Mouse (Mus musculus) spleen, postnatal 10 days (tissue): ENCODE results near the gene Urm1.

Source experiments
- DNase-seq, 2 experiments: peaks; one replicate each; pipeline ENCODE4 v3.0.0; 2021 to 2022; ENCODE audit warnings: low spot score in 2 of 2

Gene Urm1

DNA sequence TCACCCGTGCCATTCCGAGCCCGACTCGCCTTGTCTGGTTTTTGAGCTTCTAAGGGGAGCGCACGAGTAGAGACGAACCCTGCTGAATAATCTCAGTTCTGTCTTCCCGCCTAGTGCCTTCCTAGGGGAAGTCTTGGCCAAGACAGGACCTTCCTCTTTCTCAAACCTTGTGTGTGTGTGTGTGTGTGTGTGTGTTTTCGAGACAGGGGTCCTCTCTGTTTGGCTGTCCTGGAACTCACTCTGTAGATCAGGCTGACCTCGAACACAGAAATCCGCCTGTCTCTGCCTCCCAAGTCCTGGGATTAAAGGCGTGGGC lies 7.8 kb downstream of the Urm1 start:
- DNase-seq = no peak

GRCm38 (mm10) chr2:29831106-29831505 lies 11.2 kb downstream of the Urm1 start:
- DNase-seq = no peak

GRCm38 (mm10) chr2:29833796-29834195 lies 13.9 kb downstream of the Urm1 start:
- DNase-seq = no peak

DNA sequence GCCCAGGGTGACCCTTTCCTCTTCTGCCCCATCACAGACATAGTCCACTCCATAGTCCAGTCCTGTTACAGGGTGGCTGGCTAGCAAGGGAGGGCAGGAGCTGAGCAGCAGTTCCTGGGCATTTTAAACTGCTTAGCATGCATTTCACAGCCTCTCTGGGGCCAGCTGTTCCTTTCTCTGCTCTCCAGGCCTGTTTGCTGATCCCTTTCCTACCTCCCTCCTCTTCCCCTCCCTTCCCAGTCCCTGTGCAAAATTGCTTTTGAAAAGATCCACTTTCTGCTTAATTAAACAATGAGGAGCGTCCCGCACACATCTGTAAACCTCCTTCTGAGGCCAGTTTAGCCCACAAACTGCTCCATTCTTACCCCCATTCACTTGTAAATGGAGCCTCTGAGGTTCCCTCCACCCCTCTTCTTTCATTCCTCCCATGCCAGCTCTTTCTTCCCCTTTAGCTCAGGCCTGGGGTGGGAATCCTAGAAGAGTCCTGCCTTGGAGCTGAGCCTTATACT lies 15.6 kb downstream of the Urm1 start:
- DNase-seq = no peak

DNA sequence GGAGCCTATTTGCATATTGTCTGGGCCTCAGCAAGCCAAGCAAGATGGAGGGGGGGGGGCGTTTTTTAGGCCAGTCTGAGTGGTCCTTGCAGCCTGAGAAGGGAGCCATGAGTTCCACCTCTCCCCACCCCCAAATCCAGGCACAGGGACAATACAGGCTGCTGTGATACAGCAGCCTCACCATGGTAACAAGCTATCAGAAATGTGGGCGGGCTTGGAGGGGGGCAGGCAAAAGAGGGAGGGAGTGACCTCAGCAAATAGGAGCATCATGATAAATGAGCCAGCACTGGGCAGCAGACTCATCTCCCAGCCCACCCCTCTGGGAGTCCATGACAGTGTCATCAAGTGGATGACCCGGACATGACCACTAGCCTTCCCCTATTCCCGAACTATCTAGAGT lies 19.6 kb downstream of the Urm1 start:
- DNase-seq = no peak

DNA sequence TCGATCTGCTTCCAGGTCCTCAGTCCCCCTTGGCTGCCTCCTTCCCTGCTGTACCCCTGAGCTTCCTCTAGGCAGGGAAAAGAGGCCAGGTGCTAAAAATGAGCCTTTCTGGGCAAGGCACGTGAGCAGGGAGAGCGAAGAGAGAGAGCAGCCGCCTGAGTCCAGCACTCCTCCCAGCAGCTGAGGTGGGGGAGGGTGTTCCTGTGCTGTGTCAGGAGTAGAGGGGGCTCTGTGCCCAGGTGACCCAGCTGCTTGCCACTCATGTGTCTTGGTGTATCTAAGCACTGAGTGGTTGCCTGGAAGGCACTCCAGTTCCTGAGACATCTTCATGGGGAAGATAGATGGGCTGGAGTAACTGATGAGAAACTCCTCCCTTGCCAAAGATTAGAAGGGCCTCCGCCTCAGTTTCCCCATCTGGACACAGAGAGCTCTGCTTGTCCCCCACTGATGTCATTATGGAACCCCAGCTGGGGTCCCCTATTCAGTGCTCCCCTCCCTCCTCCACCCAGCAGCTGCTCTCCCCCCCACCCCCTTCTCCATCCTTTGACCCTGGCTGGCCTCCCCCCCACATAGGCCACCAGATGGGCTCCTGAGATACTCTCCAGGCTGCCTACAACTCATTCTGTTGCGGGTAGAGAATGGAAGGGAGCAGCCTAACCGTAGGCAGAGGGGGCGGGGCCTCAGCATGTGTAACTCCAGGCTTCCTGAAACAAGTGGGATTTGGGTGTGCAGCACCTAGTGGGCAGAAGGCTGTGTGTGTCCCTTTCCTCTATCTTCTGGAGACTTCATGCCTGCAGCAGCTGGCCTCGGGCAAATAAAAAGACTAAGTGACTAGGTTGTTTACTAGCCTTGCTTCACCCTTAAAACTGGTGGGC lies 23.6 kb downstream of the Urm1 start:
- no peak for DNase-seq

DNA sequence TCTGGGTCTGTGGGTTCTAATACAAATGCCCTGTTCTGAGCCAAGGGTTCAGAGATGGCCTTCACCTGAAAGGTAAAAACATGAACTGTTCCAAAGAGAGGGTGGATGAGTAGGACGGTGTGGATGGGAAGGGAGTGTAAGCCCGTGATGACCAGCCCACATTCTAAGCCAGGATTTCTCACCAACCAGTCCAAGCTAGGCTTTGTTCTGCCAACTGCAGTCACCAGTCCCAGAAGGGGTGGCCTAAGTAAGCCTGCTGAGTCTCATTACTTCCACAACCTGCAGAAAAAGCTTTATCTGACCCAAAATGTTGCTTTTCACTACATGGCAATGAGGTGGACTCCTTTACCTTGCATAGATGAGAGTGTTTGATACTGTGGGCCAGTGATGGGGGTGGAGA lies 24.2 kb downstream of the Urm1 start:
- DNase-seq = no peak

GRCm38 (mm10) chr2:29844661-29845060 lies 24.8 kb downstream of the Urm1 start:
- DNase-seq = no peak

- no peak for DNase-seq
Observed at GRCm38 (mm10) chr2:29845636-29846035, 25.8 kb downstream of the Urm1 start.

- no peak for DNase-seq
Observed at GRCm38 (mm10) chr2:29846061-29846853, 26.4 kb downstream of the Urm1 start.

- DNase-seq = no peak
Observed at GRCm38 (mm10) chr2:29846911-29847310, 27.0 kb downstream of the Urm1 start.

DNA sequence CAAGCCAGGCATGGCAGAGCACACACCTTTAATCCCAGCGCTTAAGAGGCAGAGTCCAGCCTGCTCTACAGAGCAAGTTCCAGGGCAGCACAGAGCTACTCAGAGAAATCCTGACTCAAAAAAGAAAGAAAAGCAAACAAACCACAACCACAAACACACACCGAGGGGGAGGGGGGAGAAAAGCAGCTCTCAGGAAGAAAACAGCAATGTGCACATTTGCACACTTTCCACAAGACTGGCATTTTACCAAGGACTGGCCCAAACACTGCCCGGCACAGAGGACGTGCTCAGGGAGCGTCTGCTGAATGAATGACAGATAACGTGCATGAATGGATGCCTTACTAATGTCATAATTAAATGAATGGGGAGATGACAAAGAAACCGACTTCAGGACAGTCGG lies 29.2 kb downstream of the Urm1 start:
- no peak for DNase-seq

- no peak for DNase-seq
Observed at GRCm38 (mm10) chr2:29849841-29850480, 30.1 kb downstream of the Urm1 start.

DNA sequence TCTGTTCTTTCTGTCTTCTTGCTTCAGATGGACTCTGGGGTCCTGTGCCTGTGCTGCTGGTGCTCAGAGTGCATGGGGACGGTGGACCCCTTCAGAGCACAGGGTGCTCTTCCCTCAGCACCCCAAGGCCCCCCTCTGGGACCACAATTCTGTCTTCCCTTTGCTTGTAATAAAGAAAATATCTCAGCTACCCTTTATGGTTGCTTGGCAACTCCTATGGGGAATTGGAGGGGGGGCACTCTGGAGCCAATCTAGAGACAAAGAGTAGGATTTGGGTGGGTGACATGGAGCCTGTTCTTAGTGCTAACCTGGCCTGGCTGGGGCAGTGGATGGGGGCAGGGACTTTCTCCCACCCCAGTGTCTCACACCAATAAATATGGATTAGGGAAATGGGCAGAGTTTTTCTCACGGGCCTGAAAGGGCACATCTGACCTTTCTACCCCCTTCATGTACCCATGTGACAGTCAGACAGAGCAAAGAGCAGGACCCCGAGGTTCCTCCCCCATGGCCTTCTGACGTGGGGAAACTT lies 33.1 kb downstream of the Urm1 start:
- DNase-seq = no peak

- DNase-seq = no peak
Observed at GRCm38 (mm10) chr2:29853736-29854135, 33.9 kb downstream of the Urm1 start.

DNA sequence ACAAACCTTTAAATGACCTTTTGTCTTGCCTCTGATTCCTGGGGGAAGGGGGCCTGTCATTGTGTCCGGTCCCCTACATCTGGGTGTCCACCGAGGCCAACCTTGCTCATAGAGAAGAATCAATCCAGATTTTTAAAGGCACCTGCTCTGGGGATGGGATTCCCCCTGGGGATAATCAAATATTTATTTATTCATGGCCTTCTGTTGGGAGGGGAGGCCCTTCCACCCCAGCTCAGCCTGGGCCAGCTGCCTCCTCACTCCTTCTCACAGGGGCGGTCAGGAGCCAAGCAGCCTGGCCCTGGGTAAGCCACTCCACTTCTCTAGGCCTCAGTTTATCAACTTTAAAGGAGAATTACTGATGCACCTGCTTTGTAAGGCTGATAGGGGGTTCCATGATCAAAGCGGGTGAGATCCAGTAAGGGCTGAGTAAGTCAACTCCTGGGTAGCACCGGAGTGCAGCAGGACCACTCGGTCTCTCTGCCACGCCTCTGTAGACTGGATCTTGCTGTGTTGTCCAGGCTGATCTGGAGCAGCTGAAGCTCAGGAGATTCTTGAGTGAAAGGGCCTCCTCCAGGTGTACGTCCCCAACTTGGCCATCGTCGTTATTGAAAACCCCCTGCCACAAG lies 35.8 kb downstream of the Urm1 start:
- DNase-seq = no peak

GRCm38 (mm10) chr2:29856451-29857260 lies 36.8 kb downstream of the Urm1 start:
- DNase-seq = no peak

DNA sequence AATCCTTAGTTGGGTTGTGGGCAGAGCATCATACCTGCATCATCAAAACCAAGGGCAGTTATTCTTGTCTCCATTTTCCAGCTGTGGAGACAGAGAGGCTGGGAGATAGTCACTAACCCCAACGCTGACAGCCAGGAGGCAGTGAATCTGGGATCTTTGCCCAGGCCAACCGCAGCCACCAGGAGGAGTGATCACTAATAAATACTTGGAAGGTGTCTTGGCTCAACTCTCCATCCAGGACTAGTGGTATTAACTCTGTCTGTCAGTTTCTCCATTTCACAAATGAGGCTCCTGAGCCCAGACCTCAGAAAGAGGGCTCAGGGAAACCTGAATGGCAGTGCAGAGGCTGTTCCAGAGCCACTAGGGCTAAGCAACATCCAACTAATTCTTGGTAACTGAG lies 37.5 kb downstream of the Urm1 start:
- no peak for DNase-seq

DNA sequence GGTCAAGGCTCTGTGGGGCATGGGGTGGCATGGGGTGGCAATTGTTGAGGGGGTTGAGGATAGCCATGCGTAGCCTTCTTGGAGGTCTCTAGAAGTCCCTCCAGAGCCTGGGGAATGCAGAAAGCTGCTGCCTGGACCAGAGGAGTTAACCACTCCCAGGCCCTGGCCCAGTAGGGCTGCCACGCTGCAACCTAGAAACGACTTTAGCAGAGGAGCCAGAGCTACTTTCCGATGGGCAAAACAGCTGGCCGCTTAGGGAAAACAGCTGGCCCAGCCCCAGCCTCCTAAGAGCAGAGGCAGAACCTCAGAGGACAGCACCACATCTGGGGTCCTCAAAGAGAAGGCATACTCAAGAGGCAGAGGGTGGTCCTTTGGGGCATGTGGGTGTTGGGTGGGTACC lies 38.1 kb downstream of the Urm1 start:
- no peak for DNase-seq

- peak; percentile 18 to 52 for DNase-seq
Observed at GRCm38 (mm10) chr2:29858748-29859473, 39.0 kb downstream of the Urm1 start.
